Mouse (Mus musculus): Measurements from ENCODE around the gene Cpb1.

Gene Cpb1

DNA sequence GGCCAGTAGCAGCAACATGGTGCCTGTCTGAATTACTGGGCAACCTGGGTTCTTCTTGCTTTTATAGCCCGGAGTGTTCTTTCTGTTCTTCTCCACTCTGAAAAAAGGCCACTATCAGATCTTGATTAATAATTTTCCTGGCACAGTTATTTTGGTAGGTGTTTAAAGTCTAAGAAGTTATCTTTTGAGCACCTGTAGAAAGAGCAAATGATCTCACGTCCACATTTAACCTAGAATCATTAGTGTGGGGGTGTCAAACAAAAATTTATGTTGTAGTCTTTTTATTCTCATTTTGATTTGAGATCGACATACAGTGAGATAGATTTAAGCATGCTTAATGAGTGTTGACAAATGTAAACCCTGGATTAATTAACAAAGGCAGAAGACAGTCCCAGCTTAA is at the start of gene Cpb1:
Gene Cpb1 (minus strand): TSS at position 101 of the 400 bp plus-strand sequence.
- DNase-seq (ENCODE audit: low read depth, low spot score): no peak

DNA sequence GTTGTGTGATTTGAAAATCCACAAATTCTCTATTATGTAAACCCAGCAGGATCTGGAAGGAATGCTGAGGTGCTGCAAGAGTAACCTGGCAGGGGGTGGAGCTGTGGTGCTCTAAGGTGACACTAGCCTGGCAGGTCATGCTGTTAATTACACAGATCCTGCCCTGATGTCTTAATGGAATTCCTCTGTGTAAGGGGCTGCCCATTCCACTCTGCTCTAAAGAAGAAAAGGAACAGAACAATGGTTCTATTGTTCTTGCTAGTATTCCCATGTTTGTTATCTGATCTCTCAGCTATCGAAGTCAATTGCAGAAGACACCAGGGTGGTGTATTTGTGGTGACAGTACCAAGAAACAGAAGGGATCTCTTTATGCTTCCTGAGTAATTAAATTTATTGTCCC is 41.7 kb upstream of the Cpb1 start:
- DNase-seq (ENCODE audit: low read depth, low spot score): no peak

DNA sequence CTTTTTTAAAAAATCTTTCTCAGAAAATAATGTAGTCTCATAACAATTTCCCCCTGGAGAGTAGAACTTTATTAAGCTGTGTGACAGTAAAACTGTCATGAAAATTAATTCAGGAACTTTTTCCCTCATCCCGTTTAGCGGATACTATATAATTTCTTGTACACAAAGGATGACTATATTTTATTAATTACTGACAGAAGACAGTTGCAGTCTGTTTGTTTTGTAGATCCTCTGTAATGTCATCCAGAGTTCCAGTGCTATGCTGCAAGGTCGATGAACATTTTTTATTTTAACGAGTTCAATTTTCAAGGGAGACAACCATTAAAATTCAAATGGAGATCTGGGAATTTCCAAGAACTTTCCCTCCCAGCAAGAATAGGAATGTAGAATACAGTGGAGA is 33.6 kb upstream of the Cpb1 start:
- no peak for DNase-seq (ENCODE audit: low read depth, low spot score)

DNA sequence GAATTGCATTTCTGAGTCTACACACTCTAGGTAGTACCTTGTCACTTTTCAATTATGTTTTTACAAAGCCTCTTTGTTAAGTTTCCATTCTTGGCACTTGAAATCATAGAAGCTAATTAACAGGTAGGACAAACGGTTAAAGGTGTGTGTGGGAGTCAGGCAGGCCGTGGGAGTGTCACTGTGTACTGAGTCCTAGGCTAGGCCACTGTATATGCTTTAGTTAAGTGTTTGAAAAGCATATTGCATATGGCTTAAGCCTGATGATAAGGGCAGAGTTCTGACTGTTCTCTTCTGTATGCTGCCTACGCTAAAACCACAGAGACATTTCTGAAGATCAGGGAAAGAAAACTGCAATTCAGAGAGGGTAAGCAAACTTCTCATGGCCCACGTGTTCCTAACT is 31.7 kb upstream of the Cpb1 start:
- DNase-seq (ENCODE audit: low read depth, low spot score): no peak

DNA sequence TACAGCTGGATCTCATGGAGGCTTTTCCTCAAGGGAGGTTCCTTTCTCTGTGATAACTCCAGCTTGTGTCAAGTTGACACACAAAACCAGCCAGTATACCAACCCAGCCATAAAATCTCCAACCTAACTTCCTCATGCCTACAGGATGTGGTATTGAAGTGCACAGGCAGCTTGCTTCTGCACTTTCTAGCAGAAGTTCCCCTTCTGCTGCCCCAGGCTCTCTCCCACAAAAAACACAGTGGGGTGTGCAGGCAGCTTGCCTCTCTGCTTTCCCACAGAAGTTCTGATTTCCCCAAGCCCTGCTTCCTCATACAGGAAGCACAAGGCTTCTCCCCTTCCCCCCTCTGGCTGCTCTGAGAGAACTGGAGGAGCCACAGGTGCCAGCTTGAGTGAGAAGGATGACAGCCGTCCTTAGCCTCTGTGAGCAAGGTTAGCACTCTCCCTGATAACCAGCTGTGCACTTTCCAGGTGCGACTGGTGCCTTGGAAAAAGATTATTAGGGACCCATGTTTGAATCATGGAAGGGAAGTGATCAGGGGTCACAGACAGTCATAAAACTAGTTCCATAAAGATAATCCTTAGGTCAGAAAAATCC is 29.3 kb upstream of the Cpb1 start:
- no peak for DNase-seq (ENCODE audit: low read depth, low spot score)

DNA sequence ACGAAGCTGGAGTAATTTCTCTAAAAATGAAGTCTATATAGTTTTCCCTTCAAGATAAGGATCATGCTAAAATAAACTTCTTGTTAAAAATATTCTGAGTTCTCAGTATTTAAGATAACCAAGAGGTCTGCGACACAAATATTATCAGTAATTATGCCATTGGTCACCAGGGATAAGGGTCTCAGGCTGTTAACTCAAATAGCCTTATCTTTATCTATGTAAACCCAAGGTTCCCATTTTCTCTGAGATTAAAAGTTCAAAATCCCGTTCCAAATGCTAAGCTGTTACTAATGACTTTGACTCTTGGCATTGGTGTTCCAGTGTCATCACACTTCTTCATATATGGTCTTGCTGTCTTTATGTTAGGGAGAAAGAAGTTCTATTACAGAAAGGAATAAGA is 20.0 kb upstream of the Cpb1 start:
- no peak for DNase-seq (ENCODE audit: low read depth, low spot score)

DNA sequence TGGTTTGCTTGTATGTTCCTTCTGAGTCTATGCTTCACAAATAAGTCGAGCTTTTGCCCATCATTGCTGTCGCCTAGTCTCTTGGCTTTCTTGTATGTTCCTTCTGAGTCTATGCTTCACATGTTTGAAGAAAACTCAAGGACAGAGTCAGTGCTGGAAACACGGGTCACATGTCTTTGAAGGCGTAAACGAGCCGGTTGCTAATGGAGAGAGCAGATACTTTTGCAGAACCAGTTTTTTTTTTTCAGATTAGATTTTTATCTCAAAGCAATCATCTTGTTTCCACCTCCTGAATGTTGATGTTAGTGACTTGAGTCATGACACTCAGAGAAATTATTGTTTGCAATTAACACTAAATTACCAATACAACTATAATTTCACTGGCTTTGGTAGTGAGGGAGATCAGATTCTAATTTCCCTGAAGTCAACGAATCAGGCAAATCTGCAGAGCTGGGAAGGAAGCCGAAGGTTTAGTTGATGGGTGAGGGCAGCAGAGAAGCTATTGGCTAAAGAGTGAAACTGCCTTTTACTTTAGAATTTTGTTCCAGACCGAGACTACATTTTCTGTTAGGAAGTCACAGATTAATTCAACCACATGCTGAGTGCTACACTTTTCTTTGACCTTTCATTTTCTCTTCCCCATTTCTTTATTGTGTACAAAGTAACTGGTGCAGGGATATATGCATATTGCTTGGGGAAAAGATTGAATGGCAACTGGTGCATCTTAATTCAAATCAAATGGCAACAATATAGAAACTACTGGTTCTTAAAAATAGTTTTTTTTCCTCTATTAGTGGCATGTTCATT is 19.2 kb upstream of the Cpb1 start:
- DNase-seq (ENCODE audit: low read depth, low spot score): no peak

DNA sequence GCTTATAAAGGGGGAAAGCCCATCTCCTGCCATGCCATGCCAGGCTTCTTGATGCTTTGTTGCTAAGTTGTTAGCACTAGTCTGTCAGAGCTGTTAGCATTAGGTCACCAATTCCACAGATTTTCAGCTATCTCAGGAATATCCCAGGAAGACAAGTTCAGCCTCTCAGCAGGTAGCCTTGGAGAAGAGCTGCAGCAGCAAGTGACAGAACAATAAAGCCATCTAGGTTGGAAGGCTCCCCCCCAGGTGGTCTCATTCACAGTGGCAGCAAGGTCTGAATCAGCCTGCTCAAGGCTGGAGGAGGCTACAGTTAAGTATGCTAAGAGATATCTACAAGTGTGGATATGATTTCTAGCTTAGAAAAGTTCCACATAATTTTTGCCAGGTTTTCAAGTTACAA is 15.8 kb upstream of the Cpb1 start:
- no peak for DNase-seq (ENCODE audit: low read depth, low spot score)

DNA sequence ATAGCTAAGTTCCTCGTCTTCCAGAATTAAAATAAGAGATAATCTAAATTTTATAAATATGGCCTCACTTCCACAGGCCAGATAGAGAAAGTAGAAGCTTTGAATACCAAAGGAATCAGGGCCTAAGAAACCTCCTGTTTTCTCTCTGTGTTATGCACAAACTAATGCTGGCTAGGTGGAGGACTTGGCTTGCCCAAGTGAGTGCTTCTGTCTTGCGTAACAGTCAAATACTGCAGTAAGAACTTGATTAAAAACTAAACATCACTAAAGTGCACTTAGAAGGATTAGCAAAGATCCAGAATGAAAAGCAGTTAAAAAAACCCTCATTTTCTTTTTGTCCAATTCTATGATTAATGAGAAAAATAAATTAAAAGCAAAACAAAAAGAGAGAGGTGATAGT is 13.2 kb upstream of the Cpb1 start:
- DNase-seq (ENCODE audit: low read depth, low spot score): no peak

DNA sequence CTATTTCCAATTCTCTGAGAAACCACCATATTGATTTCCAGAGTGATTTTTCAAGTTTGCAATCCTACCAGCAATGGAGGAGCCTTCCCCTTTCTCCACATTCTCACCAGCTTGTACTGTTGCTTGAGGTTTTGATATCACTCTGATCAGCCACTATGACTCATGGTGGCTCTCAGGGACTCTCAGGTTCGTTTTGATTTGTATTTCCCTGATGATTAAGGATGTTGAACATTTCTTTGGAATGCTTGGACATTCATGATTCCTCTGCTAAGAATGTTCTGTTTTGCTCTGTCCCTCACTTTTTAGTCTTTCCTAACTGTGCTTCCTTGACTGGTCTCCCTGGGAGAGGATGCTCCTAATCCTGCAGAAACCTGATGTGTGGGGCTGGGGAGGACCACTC is 6.3 kb upstream of the Cpb1 start:
- no peak for DNase-seq (ENCODE audit: low read depth, low spot score)

DNA sequence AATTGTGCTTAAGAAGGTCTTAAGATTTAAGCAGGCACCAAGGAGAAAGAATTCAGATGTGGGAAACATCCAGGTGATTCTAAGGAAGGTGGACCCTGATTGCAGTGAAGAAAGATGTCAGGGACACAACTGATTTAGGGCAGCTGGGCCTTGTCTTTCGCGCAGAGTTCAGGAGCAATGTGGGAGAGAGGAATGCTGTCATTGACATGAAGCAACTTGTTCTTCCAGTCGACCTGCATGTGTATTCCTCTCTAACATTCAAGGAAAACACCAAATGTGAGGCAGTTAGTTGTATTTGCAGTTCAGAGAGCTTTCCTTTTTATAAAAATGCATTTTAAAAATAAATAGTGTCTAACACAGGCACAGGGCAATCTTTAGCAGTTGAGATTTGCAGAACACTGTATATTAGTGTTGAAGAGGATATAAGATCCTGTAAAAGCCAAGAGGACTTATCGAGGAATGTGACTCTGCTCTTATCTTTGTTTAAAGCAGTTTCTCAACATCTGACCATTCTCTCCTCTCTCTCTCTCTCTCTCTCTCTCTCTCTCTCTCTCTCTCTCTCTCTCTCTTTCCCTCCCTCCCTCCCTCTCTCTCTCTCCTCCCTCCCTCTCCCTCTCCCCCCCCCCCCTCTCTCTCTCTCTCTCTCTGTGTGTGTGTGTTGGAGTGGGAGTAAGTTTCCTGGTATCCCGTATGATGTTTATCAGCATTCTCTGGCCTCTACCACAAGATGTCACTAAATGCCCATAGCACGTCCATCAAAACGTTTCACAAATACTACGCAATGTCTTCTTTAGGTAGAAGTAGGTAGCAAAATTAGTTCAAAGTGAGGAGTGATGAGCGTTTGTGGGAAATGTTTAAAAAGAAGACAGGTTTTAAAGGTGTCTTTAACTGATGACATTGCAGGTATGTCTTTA is 20.7 kb downstream of the Cpb1 start:
- no peak for DNase-seq (ENCODE audit: low read depth, low spot score)

DNA sequence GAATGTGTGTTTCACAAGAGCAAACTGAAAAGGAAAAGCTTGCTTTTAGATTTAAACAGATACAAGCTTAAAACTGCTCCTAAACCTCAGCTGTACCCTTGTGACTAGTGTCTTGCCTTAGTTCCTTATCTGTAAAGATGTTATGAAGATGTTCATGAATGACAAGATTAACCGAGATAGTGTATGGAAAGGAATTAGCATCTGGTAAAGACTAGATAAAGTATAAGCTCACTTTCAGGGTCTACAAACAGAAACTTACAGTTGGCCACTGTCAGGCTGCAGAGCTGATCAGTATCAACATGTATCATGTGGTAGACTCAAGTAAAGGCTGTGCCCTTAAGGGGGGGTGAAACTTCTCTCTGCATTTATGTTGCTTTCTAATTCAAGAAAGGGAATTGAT is 31.6 kb downstream of the Cpb1 start:
- no peak for DNase-seq (ENCODE audit: low read depth, low spot score)

DNA sequence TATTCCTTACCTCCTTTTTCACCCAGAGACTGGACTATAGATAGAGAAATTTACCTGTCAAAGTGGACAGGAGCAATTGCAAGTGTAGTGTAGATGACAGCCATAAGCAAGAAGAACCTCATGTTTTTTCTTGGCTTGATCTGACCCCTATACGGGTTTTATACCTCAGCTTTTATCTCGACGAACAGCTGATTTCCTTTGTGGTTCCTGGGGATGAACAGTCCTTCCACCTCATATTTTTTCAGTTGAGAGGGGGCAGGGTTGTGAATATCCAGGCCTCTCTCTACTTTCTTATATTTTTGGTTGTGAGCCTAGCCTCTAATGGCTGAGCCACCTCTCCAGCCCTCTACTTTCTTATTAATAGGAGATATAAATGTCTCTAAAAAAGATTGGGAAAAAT is 33.5 kb downstream of the Cpb1 start, which contains the start of gene Cpa3:
Gene Cpa3 (minus strand): TSS at position 132 of the 400 bp plus-strand sequence.
- DNase-seq (ENCODE audit: low read depth, low spot score): no peak

DNA sequence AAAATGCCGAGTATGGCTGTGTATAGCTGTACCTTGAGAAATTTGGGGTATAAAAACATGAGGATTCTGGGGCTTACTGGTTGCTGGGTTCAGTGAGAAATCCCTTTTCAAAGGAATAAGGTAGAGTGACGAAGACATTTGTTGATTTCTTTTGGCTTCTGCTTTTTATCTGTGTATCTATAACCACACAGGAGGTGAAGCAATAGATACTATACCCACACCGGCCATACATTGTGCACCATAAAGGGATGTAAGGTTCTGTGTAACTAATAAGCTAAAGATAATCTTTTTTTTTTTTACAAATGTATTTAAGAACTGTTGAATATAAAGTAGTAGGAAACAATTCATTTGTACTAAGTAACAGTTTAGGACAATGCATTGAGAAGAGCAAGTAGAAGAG is 35.8 kb downstream of the Cpb1 start:
- DNase-seq (ENCODE audit: low read depth, low spot score): no peak

DNA sequence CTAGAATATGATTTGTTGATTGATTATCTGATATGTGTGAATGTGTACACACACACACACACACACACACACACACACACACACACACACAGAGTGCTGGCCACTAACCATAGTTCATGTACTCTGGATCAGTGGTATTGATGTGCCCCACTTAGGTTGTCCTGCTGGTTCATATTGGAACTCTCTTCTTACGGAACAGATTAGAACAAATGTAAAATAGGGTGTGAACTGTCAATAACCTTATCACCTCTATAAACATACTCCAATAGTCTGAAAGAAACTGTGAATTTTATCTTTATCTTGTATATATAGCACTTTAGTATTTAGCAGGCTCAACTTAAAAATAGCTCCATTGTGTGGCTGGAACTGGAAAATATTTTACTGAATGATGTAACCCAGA is 38.6 kb downstream of the Cpb1 start:
- no peak for DNase-seq (ENCODE audit: low read depth, low spot score)

DNA sequence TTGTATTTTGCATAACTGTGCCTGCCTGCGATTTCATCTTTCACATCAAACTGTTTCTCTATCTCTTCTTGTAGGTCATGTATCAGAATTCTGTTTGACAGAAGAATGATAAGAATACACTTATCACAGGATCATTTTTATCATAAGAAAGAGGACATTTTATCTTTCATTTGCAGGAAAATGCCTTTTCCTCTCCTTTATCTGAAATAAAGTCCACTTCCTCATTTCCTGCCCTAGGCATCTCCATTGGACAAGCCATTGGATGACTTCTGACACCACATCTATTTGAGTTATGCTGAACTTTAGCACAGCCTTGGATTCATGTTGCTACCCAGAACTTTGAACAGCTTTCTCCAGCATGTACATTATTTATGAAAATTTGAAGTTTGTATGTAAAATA is 46.5 kb downstream of the Cpb1 start:
- DNase-seq (ENCODE audit: low read depth, low spot score): no peak

DNA sequence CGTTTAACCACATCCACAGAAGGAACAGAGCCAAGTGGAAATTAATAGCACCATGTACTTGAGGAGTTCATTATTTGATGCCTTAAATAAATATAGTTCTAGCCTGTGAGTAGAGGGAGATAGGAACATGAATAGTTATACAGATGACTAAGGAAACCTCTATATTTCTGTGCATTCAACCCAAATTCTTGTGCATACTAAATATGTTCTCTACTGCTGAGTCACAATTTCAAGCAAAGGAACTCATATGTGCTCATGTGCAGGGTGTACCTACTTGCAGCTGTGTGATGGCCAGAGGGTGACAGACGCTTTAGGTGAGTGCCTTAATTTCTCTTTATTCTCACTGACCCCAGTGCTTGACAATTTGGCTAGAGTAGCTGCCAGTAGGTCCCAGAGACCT is 50.1 kb downstream of the Cpb1 start:
- DNase-seq (ENCODE audit: low read depth, low spot score): no peak

DNA sequence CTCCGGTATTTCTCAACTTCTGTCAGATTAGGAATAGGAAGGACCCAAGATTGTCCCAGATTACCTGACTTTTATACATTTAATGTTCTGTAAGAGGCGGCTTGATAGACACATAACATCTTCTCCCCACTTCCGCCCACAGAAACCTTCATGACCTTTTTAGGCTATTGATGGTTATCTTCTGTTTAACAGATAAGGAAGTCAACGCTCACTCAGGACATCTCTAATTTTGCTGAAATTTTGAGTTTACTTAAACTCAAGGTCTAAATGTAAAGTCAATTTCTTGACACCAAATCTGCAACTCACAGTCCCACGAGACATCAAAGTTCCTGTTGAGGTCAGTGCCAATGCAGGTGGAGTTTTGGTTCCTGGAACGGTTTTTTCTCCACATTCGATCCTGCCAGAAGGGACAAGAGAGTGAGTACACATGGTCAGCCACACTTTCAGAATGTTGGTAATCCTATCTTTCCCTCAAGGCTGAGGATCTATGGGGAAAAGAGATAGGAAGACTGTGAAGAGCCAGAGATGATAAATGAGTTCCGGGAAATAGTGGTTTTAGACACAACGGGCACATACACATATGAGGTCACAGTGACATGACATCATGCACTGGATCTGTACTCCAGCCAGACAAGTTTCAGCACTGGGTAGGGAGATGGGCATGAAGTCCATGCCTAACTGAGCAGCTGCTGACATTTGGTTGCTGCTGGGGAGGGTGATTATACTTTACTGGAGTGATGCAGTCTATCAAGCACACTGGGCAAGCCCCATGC is 52.4 kb downstream of the Cpb1 start:
- no peak for DNase-seq (ENCODE audit: low read depth, low spot score)

DNA sequence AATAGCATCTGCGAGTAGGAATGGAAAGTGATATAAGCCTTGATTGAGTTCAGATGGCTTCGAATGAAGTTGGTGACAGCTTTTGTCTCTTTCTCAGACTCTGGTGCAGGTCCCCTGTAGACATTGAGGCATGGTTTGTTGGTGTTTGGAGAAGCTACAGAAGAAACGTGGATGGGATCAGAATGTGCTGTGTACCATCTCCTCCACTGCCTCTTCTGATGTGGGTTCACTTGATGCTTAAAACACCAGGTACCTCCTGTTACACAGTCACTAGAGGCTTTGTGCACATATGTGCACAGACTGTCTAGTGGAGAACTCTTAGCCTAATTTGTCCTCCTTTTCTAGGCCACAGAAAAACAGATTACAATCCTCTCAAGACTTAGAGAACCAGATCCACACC is 53.4 kb downstream of the Cpb1 start:
- DNase-seq (ENCODE audit: low read depth, low spot score): no peak

DNA sequence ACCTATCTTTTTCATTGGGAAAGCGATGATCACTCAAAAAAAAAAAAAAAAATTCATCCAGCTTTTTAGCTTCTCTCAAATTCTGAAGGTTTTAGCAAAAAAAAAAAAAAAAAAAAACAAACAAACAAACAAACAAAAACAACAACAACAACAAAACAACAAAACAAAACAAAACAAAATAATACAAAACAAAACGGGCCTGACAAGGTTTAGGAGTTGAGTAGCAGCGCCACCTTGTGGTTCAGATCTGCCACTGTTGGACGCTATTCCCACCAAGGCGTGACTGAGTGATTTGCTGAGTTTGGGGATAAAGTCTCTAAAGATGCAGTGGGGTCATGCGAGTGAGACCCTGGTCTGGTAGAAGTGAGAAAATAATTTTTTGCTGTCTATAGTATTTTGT is 76.7 kb downstream of the Cpb1 start:
- peak; percentile 16 for DNase-seq (ENCODE audit: low read depth, low spot score)
